Mouse (Mus musculus) myocyte (in vitro differentiated cells): ENCODE data around the gene Gstp1. TPM values are rescaled to one million over a fixed set of nuclear protein-coding genes. Genes with fewer than 3 reads are reported as not detected.
"Not testable (repeated sequence)": the region's sequence is repeated elsewhere in the genome, so short reads cannot be mapped to it uniquely, and the experiment has no call there.

Experiments used
- H3K27me3 ChIP-seq: one replicate; pipeline ENCODE4 v1.6.1; 2011; ENCODE audit not compliant: control insufficient read depth, insufficient read depth, insufficient read length
- H3K36me3 ChIP-seq: one replicate; pipeline ENCODE4 v1.6.1; 2011; ENCODE audit not compliant: control insufficient read depth, insufficient read depth
- H3K4me2 ChIP-seq: one replicate; pipeline ENCODE4 v1.6.1; 2011; ENCODE audit warnings: low read depth, control low read depth
- H3K4me3 ChIP-seq: one replicate; pipeline ENCODE4 v1.5.1; 2011; ENCODE audit warnings: mild to moderate bottlenecking, control low read depth, moderate library complexity
- H3K79me2 ChIP-seq: one replicate; pipeline ENCODE4 v1.6.1; 2011; ENCODE audit not compliant: control insufficient read depth, insufficient read depth
- H3ac ChIP-seq: one replicate; pipeline ENCODE4 v1.6.1; 2011; ENCODE audit not compliant: control insufficient read depth, insufficient read length
- CEBPB ChIP-seq: IDR thresholded peaks from 2 replicates; pipeline ENCODE4 v1.6.1; 2011; ENCODE audit warnings: mild to moderate bottlenecking, moderate library complexity; ENCODE audit not compliant: poor library complexity, insufficient read depth, severe bottlenecking
- E2F4 ChIP-seq: IDR thresholded peaks from one replicate; pipeline ENCODE4 v1.6.1; 2011; ENCODE audit warnings: mild to moderate bottlenecking, control low read depth, moderate library complexity; ENCODE audit not compliant: insufficient read depth
- MAX ChIP-seq: IDR thresholded peaks from one replicate; pipeline ENCODE4 v1.6.1; 2011; ENCODE audit warnings: low read depth, mild to moderate bottlenecking, control low read depth
- MYOD1 ChIP-seq, 3 experiments: IDR thresholded peaks; one replicate each; pipeline ENCODE4 v1.6.1; 2011; ENCODE audit warnings: control low read depth in 2 of 3, low read depth in 2 of 3, mild to moderate bottlenecking in 2 of 3, moderate library complexity in 1 of 3; ENCODE audit not compliant: insufficient read length in 2 of 3, control insufficient read depth in 1 of 3
- MYOG ChIP-seq, 3 experiments: IDR thresholded peaks; one replicate each; pipeline ENCODE4 v1.6.1; 2011; ENCODE audit warnings: control low read depth in 2 of 3, low read depth in 2 of 3, mild to moderate bottlenecking in 2 of 3; ENCODE audit not compliant: insufficient read length in 2 of 3, control insufficient read depth in 1 of 3, insufficient read depth in 1 of 3
- POLR2A ChIP-seq: IDR thresholded peaks from one replicate; pipeline ENCODE4 v1.6.1; 2011; ENCODE audit warnings: low read depth, mild to moderate bottlenecking, control low read depth, moderate library complexity; ENCODE audit not compliant: insufficient read length
- POLR2AphosphoS2 ChIP-seq: IDR thresholded peaks from one replicate; pipeline ENCODE4 v1.6.1; 2011; ENCODE audit warnings: low read depth, control low read depth; ENCODE audit not compliant: insufficient read length
- REST ChIP-seq: IDR thresholded peaks from one replicate; pipeline ENCODE4 v1.6.1; 2011; ENCODE audit warnings: mild to moderate bottlenecking, control low read depth, moderate library complexity; ENCODE audit not compliant: insufficient read depth, insufficient read length
- SRF ChIP-seq: IDR thresholded peaks from one replicate; pipeline ENCODE4 v1.6.1; 2011; ENCODE audit warnings: low read depth; ENCODE audit not compliant: control insufficient read depth, insufficient read length
- TCF12 ChIP-seq: IDR thresholded peaks from one replicate; pipeline ENCODE4 v1.6.1; 2011; ENCODE audit warnings: mild to moderate bottlenecking, control low read depth; ENCODE audit not compliant: poor library complexity, insufficient read depth, severe bottlenecking
- TCF3 ChIP-seq: IDR thresholded peaks from one replicate; pipeline ENCODE4 v1.6.1; 2011; ENCODE audit warnings: low read depth, control low read depth; ENCODE audit not compliant: insufficient read length
- USF1 ChIP-seq: IDR thresholded peaks from one replicate; pipeline ENCODE4 v1.6.1; 2011; ENCODE audit warnings: low read depth, mild to moderate bottlenecking, control low read depth, moderate library complexity
- polyA plus RNA-seq: library from polyadenylated mRNA; unstranded; fragments of >200 nt; fragmentation: generic; extraction: Trizol; gene quantifications from one replicate; pipeline ENCODE4 v1.2.1, GENCODE M21; 2012; ENCODE audit warnings: missing spikeins

Gene Gstp1
- polyA plus RNA-seq, 1 experiment: 768 TPM

DNA sequence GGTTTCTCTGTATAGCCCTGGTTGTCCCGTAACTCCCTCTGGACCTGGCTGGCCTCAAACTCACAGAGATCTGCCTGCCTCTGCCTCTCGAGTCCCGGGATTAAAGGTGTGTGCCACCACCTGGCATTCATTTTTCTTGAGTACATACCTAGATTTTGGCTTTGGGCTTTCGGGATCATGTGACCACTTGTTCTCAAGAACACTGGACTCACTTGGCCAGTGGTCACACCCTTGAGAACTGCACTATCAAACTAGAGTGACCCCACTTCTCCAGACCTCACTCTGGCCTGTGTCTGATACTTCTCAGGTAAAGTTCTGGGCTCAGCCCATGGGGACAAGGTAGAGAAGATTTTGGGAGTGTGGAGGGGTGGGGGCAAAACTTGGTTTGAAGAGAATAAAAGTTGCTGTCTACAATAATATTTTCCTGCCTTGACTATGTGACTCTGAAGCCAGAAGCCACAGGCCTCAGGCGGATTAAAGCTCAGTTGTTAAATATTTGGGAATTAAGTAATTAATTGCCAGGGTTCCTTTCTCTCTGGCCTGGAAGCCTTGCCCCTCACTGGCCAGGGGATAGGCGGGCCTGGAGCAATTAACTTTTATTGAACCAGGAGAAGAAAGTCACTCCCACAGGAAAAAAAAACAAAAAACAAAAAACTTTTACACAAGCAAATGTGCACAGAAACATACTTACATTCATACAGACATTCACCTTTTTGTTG lies 35.1 kb upstream of the Gstp1 start:
- H3K27me3 ChIP-seq: no peaks in the 10 kb centered on the region
- no peak overlapping the region for H3K4me3 ChIP-seq
- no peak for TF ChIP-seq POLR2AphosphoS2
- TF ChIP-seq E2F4: no peak
- no peak for TF ChIP-seq TCF3
- no peak for TF ChIP-seq MYOG (IDR thresholded peaks at IDR 0.05; ENCODE audit: control insufficient read depth in 1 of 3, insufficient read depth in 1 of 3, insufficient read length in 2 of 3, low read depth in 2 of 3)
- TF ChIP-seq MAX: no peak
- no peak for TF ChIP-seq TCF12
- no peak for TF ChIP-seq MYOD1 (IDR thresholded peaks at IDR 0.05; ENCODE audit: control insufficient read depth in 1 of 3, insufficient read length in 2 of 3, low read depth in 2 of 3)
- TF ChIP-seq CEBPB: no peak
- no peak for TF ChIP-seq POLR2A
- TF ChIP-seq USF1: no peak
- no peak for TF ChIP-seq REST
- TF ChIP-seq SRF: no peak
- H3K36me3 ChIP-seq: no peaks in the 10 kb centered on the region
- no peak overlapping the region for H3ac ChIP-seq
- H3K4me2 ChIP-seq: no peak overlapping the region
- H3K79me2 ChIP-seq: no peaks in the 10 kb centered on the region

DNA sequence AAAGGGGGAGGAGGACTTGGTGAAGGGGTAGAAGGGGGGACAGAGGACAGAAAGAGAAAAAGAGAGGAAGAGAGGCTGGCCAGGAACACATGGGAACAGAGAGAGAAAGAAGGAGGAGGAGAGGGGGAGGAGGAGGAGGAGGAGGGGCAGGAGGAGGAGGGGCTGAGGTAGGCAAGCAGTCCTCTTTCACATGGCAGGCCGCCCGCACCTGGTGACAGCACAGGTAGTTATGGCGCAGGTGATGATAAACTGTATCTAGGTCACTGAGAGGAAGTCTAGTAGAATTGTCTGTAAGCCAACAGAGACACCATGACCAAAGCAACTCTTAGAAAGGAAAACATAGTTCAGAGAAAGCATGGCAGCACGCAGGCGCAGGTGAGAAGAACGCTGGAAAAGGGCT lies 33.6 kb upstream of the Gstp1 start:
- Histone ChIP-seq H3K79me2 (no peaks in the 10 kb centered on the region), H3K4me2 (peak overlapping the region; percentile 15), H3K27me3 (no peaks in the 10 kb centered on the region), H3K4me3 (no peak overlapping the region), H3ac (no peak overlapping the region), H3K36me3 (no peaks in the 10 kb centered on the region)
- no peak for TF ChIP-seq E2F4
- TF ChIP-seq TCF3: no peak
- no peak for TF ChIP-seq POLR2A
- no peak for TF ChIP-seq MAX
- no peak for TF ChIP-seq CEBPB
- TF ChIP-seq TCF12: no peak
- no peak for TF ChIP-seq REST
- TF ChIP-seq MYOG (IDR thresholded peaks at IDR 0.05; ENCODE audit: control insufficient read depth in 1 of 3, insufficient read depth in 1 of 3, insufficient read length in 2 of 3, low read depth in 2 of 3): no peak
- TF ChIP-seq POLR2AphosphoS2: no peak
- no peak for TF ChIP-seq USF1
- no peak for TF ChIP-seq MYOD1 (IDR thresholded peaks at IDR 0.05; ENCODE audit: control insufficient read depth in 1 of 3, insufficient read length in 2 of 3, low read depth in 2 of 3)
- TF ChIP-seq SRF: no peak

GRCm38 (mm10) chr19:4070756-4071155 lies 33.0 kb upstream of the Gstp1 start:
- no peak overlapping the region for H3ac ChIP-seq
- no peaks in the 10 kb centered on the region for H3K36me3 ChIP-seq
- H3K27me3 ChIP-seq: no peaks in the 10 kb centered on the region
- no peaks in the 10 kb centered on the region for H3K79me2 ChIP-seq
- TF ChIP-seq E2F4: no peak
- no peak overlapping the region for H3K4me3 ChIP-seq
- no peak overlapping the region for H3K4me2 ChIP-seq

GRCm38 (mm10) chr19:4070311-4070710 lies 32.5 kb upstream of the Gstp1 start:
- no peaks in the 10 kb centered on the region for H3K27me3 ChIP-seq
- TF ChIP-seq TCF12: no peak
- TF ChIP-seq MYOD1 (IDR thresholded peaks at IDR 0.05; ENCODE audit: control insufficient read depth in 1 of 3, insufficient read length in 2 of 3, low read depth in 2 of 3): no peak
- TF ChIP-seq USF1: no peak
- TF ChIP-seq CEBPB: no peak
- H3K4me2 ChIP-seq: no peak overlapping the region
- no peak overlapping the region for H3K4me3 ChIP-seq
- no peaks in the 10 kb centered on the region for H3K36me3 ChIP-seq
- no peaks in the 10 kb centered on the region for H3K79me2 ChIP-seq
- H3ac ChIP-seq: no peak overlapping the region

DNA sequence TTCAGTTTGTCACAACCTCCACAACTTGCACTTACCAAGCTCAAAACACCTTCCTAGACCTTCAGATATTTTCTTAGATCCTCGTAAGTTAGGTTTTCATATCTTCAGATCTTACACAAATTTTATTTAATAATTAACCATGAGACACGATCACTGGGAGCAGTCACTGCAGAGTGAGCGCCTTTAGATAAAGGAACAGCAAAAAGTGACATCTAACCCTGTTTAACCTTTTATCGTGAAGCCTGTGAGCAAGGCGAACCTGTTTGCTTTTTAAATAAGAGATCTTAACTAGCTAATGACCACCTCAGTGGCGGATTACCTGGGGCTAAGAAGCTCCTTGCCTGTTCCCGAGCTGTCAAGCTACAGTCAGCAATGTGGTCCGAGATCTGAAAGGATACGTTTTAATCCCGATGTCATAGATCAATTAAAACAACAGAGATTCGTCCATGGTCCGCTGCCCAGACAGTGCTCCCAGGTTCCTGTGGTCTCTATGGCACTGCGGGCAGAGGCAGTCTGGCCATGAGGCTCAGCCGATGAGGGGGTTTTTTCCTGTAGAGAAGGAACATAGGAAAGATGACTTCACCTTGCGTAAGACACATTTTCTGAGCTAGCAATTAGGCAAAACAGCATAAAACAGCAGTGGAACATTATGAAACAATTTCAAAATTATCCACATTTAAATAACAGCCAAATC lies 31.1 kb upstream of the Gstp1 start:
- H3K36me3 ChIP-seq: no peaks in the 10 kb centered on the region
- no peak for TF ChIP-seq SRF
- no peak for TF ChIP-seq TCF12
- no peak for TF ChIP-seq MYOD1 (IDR thresholded peaks at IDR 0.05; ENCODE audit: control insufficient read depth in 1 of 3, insufficient read length in 2 of 3, low read depth in 2 of 3)
- no peak for TF ChIP-seq POLR2A
- no peak for TF ChIP-seq E2F4
- TF ChIP-seq REST: no peak
- no peak for TF ChIP-seq POLR2AphosphoS2
- TF ChIP-seq MYOG (IDR thresholded peaks at IDR 0.05; ENCODE audit: control insufficient read depth in 1 of 3, insufficient read depth in 1 of 3, insufficient read length in 2 of 3, low read depth in 2 of 3): no peak
- TF ChIP-seq USF1: no peak
- TF ChIP-seq MAX: no peak
- no peak for TF ChIP-seq TCF3
- no peak for TF ChIP-seq CEBPB
- no peak overlapping the region for H3ac ChIP-seq
- H3K27me3 ChIP-seq: no peaks in the 10 kb centered on the region
- H3K79me2 ChIP-seq: no peaks in the 10 kb centered on the region
- H3K4me3 ChIP-seq: no peak overlapping the region
- no peak overlapping the region for H3K4me2 ChIP-seq

DNA sequence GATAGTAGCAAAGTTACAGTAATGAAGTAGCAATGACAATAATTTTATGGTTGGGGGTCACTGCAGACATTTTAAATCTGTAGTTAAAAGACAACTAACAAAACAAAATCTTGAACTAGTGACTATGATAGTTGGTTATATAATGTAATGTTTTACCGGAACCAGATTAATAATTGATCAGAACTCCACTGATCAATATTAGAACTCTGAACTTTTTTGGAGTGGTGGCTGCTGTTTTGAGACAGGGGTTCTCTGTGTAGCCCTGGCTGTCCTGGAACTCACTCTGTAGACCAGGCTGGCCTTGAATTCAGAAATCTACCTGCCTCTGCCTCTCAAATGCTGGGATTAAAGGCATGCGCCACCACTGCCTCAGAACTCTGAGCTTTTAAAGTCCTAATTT lies 30.5 kb upstream of the Gstp1 start:
- H3K79me2 ChIP-seq, H3ac ChIP-seq, H3K36me3 ChIP-seq, H3K27me3 ChIP-seq, H3K4me2 ChIP-seq, H3K4me3 ChIP-seq: not testable (repeated sequence)
